Mouse (Mus musculus): ENCODE measurements at regions not wholly inside any gene's neighbourhood (a gene's known extent, or its start where the extent isn't known, plus 50 kb on each side); places are given as distances from the start of the nearest gene placed in this dataset.
A peak's percentile ranks its signal among the peaks of the same experiment; 100 is the strongest.

- no peak overlapping the region for H3K4me3 ChIP-seq
- no peak overlapping the region for H3K27ac ChIP-seq
- no peak for TF ChIP-seq CTCF (conservative IDR thresholded peaks at IDR 0.05)
- DNase-seq (ENCODE audit: low spot score in 2 of 2): no peak
Measured at GRCm38 (mm10) chr7:145050729-145051128, 111.0 kb upstream of the Ccnd1 start.

GRCm38 (mm10) chr7:145048481-145048877, 108.8 kb upstream of the Ccnd1 start:
- H3K4me3 ChIP-seq: no peak overlapping the region
- no peak overlapping the region for H3K27ac ChIP-seq
- DNase-seq (ENCODE audit: low spot score in 2 of 2): no peak
- TF ChIP-seq CTCF (conservative IDR thresholded peaks at IDR 0.05): no peak

- Histone ChIP-seq H3K27ac (no peak overlapping the region), H3K4me3 (no peak overlapping the region)
- no peak for DNase-seq (ENCODE audit: low spot score in 2 of 2)
- TF ChIP-seq CTCF (conservative IDR thresholded peaks at IDR 0.05): no peak
Measured at GRCm38 (mm10) chr7:145047771-145048480, 108.2 kb upstream of the Ccnd1 start.

- H3K27ac ChIP-seq: no peak overlapping the region
- no peak for TF ChIP-seq CTCF (conservative IDR thresholded peaks at IDR 0.05)
- DNase-seq (ENCODE audit: low spot score in 2 of 2): no peak
- no peak overlapping the region for H3K4me3 ChIP-seq
Measured at GRCm38 (mm10) chr7:145045230-145045629, 105.5 kb upstream of the Ccnd1 start.

- H3K27ac ChIP-seq: no peak overlapping the region
- no peak overlapping the region for H3K4me3 ChIP-seq
- no peak for DNase-seq (ENCODE audit: low spot score in 2 of 2)
- TF ChIP-seq CTCF (conservative IDR thresholded peaks at IDR 0.05): no peak
Measured at GRCm38 (mm10) chr7:145043455-145044149, 103.9 kb upstream of the Ccnd1 start.

- no peak for TF ChIP-seq CTCF (conservative IDR thresholded peaks at IDR 0.05)
- Histone ChIP-seq H3K4me3 (no peak overlapping the region), H3K27ac (no peak overlapping the region)
- DNase-seq (ENCODE audit: low spot score in 2 of 2): no peak
Measured at GRCm38 (mm10) chr7:145040871-145041270, 101.1 kb upstream of the Ccnd1 start.

GRCm38 (mm10) chr7:145034385-145034784, 94.7 kb upstream of the Ccnd1 start:
- TF ChIP-seq CTCF (conservative IDR thresholded peaks at IDR 0.05): no peak
- H3K4me3 ChIP-seq: no peak overlapping the region
- H3K27ac ChIP-seq: no peak overlapping the region
- DNase-seq (ENCODE audit: low spot score in 2 of 2): no peak

- H3K4me3 ChIP-seq: peak overlapping the region; percentile 53
Measured at GRCm38 (mm10) chr7:145031275-145031674, 91.5 kb upstream of the Ccnd1 start.

GRCm38 (mm10) chr7:145030635-145031141, 91.0 kb upstream of the Ccnd1 start:
- Histone ChIP-seq H3K27ac (no peak overlapping the region), H3K4me3 (peak overlapping the region; percentile 53)
- peak; percentile 67 to 74 for DNase-seq (ENCODE audit: low spot score in 2 of 2)
- TF ChIP-seq CTCF (conservative IDR thresholded peaks at IDR 0.05): no peak

More at GRCm38 (mm10) chr7:145031275-145031674, 91.5 kb upstream of the Ccnd1 start:
- H3K27ac ChIP-seq: no peak overlapping the region
- no peak for TF ChIP-seq CTCF (conservative IDR thresholded peaks at IDR 0.05)
- no peak for DNase-seq (ENCODE audit: low spot score in 2 of 2)

- no peak for TF ChIP-seq CTCF (conservative IDR thresholded peaks at IDR 0.05)
- no peak overlapping the region for H3K4me3 ChIP-seq
- no peak for DNase-seq (ENCODE audit: low spot score in 2 of 2)
- H3K27ac ChIP-seq: no peak overlapping the region
Measured at GRCm38 (mm10) chr7:145029622-145030021, 89.9 kb upstream of the Ccnd1 start.

GRCm38 (mm10) chr7:145029124-145029523, 89.4 kb upstream of the Ccnd1 start:
- DNase-seq (ENCODE audit: low spot score in 2 of 2): no peak
- no peak overlapping the region for H3K27ac ChIP-seq
- TF ChIP-seq CTCF (conservative IDR thresholded peaks at IDR 0.05): no peak
- no peak overlapping the region for H3K4me3 ChIP-seq

- Histone ChIP-seq H3K27ac (no peak overlapping the region), H3K4me3 (no peak overlapping the region)
- no peak for DNase-seq (ENCODE audit: low spot score in 2 of 2)
- no peak for TF ChIP-seq CTCF (conservative IDR thresholded peaks at IDR 0.05)
Measured at GRCm38 (mm10) chr7:145027061-145027460, 87.3 kb upstream of the Ccnd1 start.

GRCm38 (mm10) chr7:145026014-145026285, 86.2 kb upstream of the Ccnd1 start:
- no peak for DNase-seq (ENCODE audit: low spot score in 2 of 2)
- H3K4me3 ChIP-seq: no peak overlapping the region
- no peak for TF ChIP-seq CTCF (conservative IDR thresholded peaks at IDR 0.05)

More at GRCm38 (mm10) chr7:145026014-145026285, 86.2 kb upstream of the Ccnd1 start:
- H3K27ac ChIP-seq: no peak overlapping the region
